Mouse (Mus musculus) kidney, adult 18-20 months (tissue): ENCODE measurements around the gene Gdf15.

Experiments
- DNase-seq: peaks from one replicate; pipeline ENCODE4 v3.0.0; 2021

The Gdf15 gene

GRCm38 (mm10) chr8:70656193-70656790 lies 24.0 kb upstream of the Gdf15 start:
- no peak for DNase-seq

- no peak for DNase-seq
These were observed 23.2 kb upstream of the Gdf15 start for GRCm38 (mm10) chr8:70655469-70655868.

GRCm38 (mm10) chr8:70654121-70654520 lies 21.9 kb upstream of the Gdf15 start:
- DNase-seq, result no peak

GRCm38 (mm10) chr8:70653226-70653625 lies 21.0 kb upstream of the Gdf15 start:
- peak; percentile 89 for DNase-seq

- DNase-seq, result peak; percentile 8
These were observed 18.1 kb upstream of the Gdf15 start for GRCm38 (mm10) chr8:70650351-70650750.

GRCm38 (mm10) chr8:70649324-70649723 lies 17.1 kb upstream of the Gdf15 start:
- peak; percentile 89 for DNase-seq

- DNase-seq, result no peak
These were observed 16.7 kb upstream of the Gdf15 start for GRCm38 (mm10) chr8:70648921-70649320.

- DNase-seq, result no peak
These were observed 15.8 kb upstream of the Gdf15 start for GRCm38 (mm10) chr8:70648164-70648442.

GRCm38 (mm10) chr8:70647343-70648163 lies 15.3 kb upstream of the Gdf15 start:
- DNase-seq, result peak; percentile 72

- DNase-seq, result no peak
These were observed 14.5 kb upstream of the Gdf15 start for GRCm38 (mm10) chr8:70646775-70647174.

- DNase-seq, result no peak
These were observed 14.1 kb upstream of the Gdf15 start for GRCm38 (mm10) chr8:70646369-70646768.

- DNase-seq, result peak; percentile 70
These were observed 13.4 kb upstream of the Gdf15 start for GRCm38 (mm10) chr8:70645501-70646224.

GRCm38 (mm10) chr8:70644065-70644464 lies 11.8 kb upstream of the Gdf15 start:
- peak; percentile 47 for DNase-seq

- no peak for DNase-seq
These were observed 10.8 kb upstream of the Gdf15 start for GRCm38 (mm10) chr8:70643019-70643418.

- DNase-seq, result no peak
These were observed 6.5 kb upstream of the Gdf15 start for GRCm38 (mm10) chr8:70638752-70639151.

- peak; percentile 42 for DNase-seq
These were observed 4.6 kb upstream of the Gdf15 start for GRCm38 (mm10) chr8:70636838-70637237.

- DNase-seq, result peak; percentile 61
These were observed 3.3 kb upstream of the Gdf15 start for GRCm38 (mm10) chr8:70635527-70635926.

GRCm38 (mm10) chr8:70634066-70634465 lies 1.8 kb upstream of the Gdf15 start:
- DNase-seq, result peak; percentile 89

GRCm38 (mm10) chr8:70631436-70631835 lies 820 bp downstream of the Gdf15 start:
- DNase-seq, result peak; percentile 78

- peak; percentile 74 for DNase-seq
These were observed 1.5 kb downstream of the Gdf15 start for GRCm38 (mm10) chr8:70630532-70631381.

- DNase-seq, result peak; percentile 94
These were observed 2.4 kb downstream of the Gdf15 start for GRCm38 (mm10) chr8:70629574-70630531.

GRCm38 (mm10) chr8:70628986-70629490 lies 3.2 kb downstream of the Gdf15 start:
- no peak for DNase-seq
